Mouse (Mus musculus): ENCODE data around the gene Nhp2.
"Not testable (repeated sequence)": the region's sequence is repeated elsewhere in the genome, so short reads cannot be mapped to it uniquely, and the experiment has no call there.

The Nhp2 gene

DNA sequence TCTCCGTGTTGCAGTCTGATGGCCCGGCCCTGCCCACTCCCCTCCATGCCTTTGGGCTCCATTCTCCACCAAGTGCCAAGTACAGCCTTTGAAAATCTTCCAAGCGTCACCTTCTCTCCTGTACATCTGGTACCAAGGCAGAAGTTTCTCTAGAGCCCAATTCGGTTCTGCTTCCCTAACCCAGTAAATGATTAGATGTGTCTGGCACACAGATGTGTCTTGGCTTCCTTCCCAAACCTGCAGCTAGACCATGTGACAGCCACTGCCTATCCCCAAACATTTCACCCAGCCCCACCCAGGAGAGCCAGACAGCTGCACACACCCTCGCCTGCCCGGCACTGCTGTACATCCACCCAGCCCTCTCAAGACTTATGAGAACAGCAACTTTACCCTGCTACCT, 39.2 kb downstream of the Nhp2 start:
- no peak for DNase-seq

DNA sequence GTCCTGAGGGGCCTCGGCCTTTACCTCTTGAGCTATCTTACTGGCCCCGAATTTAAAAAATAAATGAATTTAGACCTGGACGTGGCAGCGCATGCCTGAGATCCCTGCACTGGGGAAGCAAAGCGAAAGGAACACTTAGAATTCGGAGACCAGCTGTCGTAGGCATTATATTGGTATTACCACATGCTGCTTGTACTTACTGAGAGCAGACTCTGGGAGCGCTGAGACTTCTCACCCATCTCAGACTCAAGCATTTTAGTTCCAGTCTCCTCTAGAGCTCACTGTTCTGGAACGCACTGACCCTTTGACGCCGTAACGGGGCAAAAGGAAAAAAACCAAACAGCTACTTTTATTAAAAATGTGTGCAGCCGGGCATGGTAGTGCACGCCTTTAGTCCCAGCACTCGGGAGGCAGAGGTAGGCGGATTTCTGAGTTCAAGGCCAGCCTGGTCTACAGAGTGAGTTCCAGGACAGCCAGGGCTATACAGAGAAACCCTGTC, 42.4 kb downstream of the Nhp2 start:
- no peak for DNase-seq

DNA sequence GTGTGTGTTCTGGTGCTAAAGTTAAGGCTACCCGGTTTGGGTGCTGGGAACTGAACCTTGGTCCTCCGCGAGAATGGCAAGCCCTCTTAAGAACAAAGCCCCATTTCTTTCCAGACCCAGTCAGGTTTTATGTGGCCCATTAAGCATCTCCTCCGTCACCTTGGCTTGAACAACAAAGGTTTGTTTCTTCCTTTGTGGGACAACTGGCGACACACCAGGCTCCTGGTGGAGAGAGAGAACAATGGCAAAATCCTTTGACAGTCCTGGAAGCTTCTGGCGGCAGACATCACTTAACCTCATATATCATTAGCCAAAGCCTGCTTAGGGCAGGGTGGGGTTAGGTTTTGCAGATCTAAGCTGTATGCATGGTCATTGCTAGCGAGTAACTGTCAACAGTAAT, 43.1 kb downstream of the Nhp2 start:
- no peak for DNase-seq

DNA sequence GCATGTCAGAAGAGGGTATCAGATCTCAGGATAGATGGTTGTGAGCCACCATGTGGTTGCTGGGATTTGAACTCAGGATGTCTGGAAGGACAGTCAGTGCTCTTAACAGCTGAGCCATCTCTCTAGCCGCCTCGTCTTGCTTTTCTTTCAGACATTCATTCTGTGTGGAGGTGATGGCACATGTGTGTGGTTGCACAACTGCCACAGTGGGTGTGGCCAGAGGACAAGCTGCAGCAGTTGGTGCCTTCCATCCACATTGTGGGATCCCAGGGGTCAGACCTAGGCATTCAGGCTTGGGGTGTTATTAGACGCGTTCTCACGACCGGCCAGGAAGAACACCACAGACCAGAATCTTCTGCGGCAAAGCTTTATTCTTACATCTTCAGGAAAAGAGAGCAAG, 45.2 kb downstream of the Nhp2 start:
- DNase-seq, result not testable (repeated sequence)

DNA sequence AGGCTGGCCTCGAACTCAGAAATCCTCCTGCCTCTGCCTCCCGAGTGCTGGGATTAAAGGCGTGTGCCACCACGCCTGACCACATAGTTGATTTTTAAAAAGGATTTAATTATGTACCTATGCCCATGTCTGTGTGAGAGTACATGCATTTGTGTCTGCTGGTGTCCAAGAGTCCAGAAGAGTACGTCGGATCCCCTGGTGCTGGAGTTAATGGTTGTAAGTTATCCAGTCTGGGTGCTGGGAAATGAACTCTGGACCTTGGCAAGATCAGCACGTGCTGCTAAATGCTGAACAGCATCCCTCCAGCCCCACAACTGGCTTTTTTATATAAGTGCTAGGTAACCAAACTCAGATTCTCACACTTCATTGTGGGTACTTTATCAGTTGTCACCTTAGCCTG, 51.3 kb downstream of the Nhp2 start:
- DNase-seq, result no peak

DNA sequence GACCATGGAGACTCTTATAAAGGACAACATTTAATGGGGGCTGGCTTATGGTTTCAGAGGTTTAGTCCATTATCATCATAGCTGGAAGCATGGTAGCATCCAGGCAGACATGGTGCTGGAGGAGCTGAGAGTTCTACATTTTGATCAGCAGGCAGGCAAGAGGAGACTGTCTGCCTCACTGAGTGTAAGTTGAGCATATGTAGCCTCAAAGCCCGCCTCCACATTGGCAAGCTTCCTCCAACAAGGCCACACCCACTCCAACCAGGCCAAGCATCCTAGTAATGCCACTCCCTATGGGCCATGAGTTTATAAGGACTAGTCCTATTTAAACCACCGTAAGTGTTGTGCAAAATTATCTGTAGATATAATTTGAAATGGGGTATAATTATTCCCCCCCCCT, 51.8 kb downstream of the Nhp2 start:
- DNase-seq, result no peak

DNA sequence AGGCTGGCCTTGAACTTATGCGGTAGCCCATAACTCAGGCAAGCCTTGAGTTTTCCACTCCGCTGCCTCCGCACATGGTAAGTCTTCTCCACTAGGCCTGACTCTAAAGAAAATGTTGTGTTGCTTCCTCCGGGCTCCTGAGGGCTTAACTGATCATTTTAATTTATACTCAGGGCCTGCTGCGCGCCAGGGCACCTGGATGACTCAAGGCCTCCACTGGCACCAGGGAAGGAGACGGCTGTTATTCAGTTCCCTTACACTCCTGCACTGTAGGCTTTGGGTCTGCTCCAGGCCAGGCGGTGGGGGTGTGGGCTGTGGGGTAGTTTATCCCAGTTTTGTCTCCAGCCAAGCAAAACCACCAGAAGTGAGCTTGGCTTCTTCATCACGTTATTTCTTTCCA, 53.8 kb downstream of the Nhp2 start:
- DNase-seq, result peak; percentile 18 to 25

Data from cerebellum, postnatal 14 days (tissue).